Mouse (Mus musculus) thymus, adult 2 months (tissue): ENCODE data around the gene Aldh3b2. TPM values are rescaled to one million over a fixed set of nuclear protein-coding genes. Genes with fewer than 3 reads are reported as not detected.

Experiments
- DNase-seq: peaks from one replicate; pipeline ENCODE4 v3.0.0; 2021
- H3K27ac ChIP-seq: fragments of 200-500 bp; 2 replicates; pipeline ENCODE4 v1.5.1; 2012; ENCODE audit warnings: low read length, control low read depth; ENCODE audit not compliant: control insufficient read depth, insufficient read depth
- H3K27me3 ChIP-seq: fragments of 200-500 bp; 2 replicates; pipeline ENCODE4 v1.6.1; 2012; ENCODE audit warnings: mild to moderate bottlenecking, low read length, moderate library complexity, mixed read lengths; ENCODE audit not compliant: control insufficient read depth, insufficient read depth
- H3K36me3 ChIP-seq: fragments of 200-500 bp; 2 replicates; pipeline ENCODE4 v1.6.1; 2012; ENCODE audit warnings: mild to moderate bottlenecking, low read length, moderate library complexity; ENCODE audit not compliant: control insufficient read depth, insufficient read depth
- H3K4me1 ChIP-seq: fragments of 200-500 bp; replicated peaks from 2 replicates; pipeline ENCODE4 v1.6.1; 2012; ENCODE audit warnings: low read length; ENCODE audit not compliant: control insufficient read depth, insufficient read depth
- H3K4me3 ChIP-seq: fragments of 200-500 bp; 2 replicates; pipeline ENCODE4 v1.5.1; 2012; ENCODE audit warnings: mild to moderate bottlenecking, low read length, control low read depth, moderate library complexity; ENCODE audit not compliant: control insufficient read depth, insufficient read depth
- CTCF ChIP-seq: fragments of 200-500 bp; IDR thresholded peaks from 2 replicates; pipeline ENCODE4 v1.5.1; 2012; ENCODE audit warnings: mild to moderate bottlenecking, control low read depth, low read length, moderate library complexity, borderline replicate concordance; ENCODE audit not compliant: control insufficient read depth, poor library complexity, insufficient read depth; ENCODE audit errors: extremely low read depth
- POLR2A ChIP-seq: fragments of 200-500 bp; IDR thresholded peaks from 2 replicates; pipeline ENCODE4 v1.6.1; 2012; ENCODE audit warnings: mild to moderate bottlenecking, low read length, control low read depth, moderate library complexity; ENCODE audit not compliant: control insufficient read depth, poor library complexity, insufficient read depth; ENCODE audit errors: extremely low read depth
- WGBS: fragments of 180-500 bp; shearing (Covaris S2); methylation state at CpG from one replicate; pipeline ENCODE4 v1.1.7; 2018; 5-methylcytosine and 5-hydroxymethylcytosine counted together
- polyA plus RNA-seq: library from polyadenylated mRNA; depleted of rRNA; stranded (reverse); fragments of >200 nt; gene quantifications from 2 replicates; pipeline ENCODE4 v1.2.3, GENCODE M21; 2012; rRNA removed

Aldh3b2 gene
- polyA plus RNA-seq, 1 experiment = 7.2 TPM

DNA sequence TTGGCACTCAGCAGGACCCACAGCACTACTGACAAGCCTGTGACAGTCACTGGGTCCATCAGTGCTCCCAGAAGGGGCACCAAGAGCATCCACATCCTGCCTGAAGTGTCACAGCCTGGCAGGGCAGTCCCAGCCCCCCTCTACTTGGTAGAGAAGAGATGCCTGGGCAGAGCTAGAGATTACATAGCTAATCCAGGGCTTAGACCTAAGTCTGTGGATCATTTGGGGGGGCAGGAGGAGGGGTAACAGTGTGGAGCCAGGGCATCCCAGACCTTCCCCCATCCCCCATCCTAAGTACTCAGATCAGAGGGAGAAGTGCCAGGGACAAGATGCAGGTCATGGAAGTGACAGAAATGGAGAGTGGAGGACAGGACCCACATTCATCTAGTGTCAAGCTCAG, 42.7 kb downstream of the Aldh3b2 start:
- H3K4me1 ChIP-seq = peaks cover 10% of the 10 kb centered on the region
- no peaks in the 10 kb centered on the region; the same call in 1 of the 2 replicates for H3K36me3 ChIP-seq
- no peak for DNase-seq
- no peak overlapping the region for H3K27ac ChIP-seq
- no peak for TF ChIP-seq CTCF
- no peak overlapping the region for H3K4me3 ChIP-seq
- no peaks in the 10 kb centered on the region for H3K27me3 ChIP-seq

DNA sequence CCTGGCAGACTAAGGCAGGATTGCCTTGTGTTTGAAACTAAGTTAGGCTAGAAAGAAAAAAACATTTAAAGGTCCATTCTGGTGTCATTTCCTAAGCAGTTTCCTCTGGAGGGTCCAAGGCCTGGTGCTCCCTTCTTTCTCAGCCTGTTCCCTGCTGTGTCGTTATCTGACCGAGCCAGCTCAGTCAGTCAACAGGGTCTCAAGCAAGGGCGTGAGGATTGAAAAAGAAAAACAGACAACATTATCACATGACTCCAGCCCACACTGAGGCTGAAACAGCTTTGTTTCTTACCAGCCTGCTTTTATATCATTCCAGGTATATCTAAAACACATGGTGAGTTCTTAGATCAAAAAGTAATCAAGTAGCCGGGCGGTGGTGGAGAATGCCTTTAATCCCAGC, 43.5 kb downstream of the Aldh3b2 start:
- H3K4me3 ChIP-seq = no peak overlapping the region
- no peak for DNase-seq
- no peaks in the 10 kb centered on the region for H3K36me3 ChIP-seq
- WGBS = 97% methylated on average over 5 of the region's 5 CpGs
- no peaks in the 10 kb centered on the region for H3K27me3 ChIP-seq
- no peak for TF ChIP-seq POLR2A
- no peak for TF ChIP-seq CTCF
- no peak overlapping the region for H3K27ac ChIP-seq
- peaks cover 10% of the 10 kb centered on the region for H3K4me1 ChIP-seq

DNA sequence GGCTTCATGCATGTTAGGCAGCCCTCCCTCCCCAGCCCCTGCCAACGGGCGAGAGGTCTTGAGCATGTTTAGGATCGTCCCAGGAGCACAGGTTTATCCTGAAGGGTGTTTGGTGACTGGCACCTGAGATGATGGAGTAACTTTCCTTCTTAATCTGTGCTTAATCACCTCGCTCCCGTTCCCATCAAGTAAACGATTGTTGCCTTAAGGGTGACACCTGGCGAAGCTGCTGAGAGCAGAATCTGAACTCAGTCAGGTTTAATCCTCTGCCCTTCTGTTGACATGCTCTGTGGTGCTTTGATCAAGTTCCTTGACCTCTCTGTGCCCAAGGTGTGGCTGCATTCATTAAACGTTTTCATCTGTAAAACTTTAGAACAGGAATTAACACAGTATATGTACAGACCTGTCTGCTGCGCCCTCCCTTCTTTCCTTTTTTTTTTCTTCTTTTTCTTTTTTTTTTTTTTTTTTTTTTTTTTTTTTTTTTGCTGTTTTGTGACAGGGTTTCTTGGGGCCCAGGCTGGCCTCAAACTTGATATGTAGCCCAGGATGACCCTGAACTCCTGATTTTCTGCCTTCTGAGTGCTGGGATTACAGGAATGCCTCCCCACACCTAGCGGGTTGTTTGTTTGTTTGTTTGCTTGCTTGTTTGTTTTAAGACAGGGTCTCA, 45.9 kb downstream of the Aldh3b2 start:
- Histone ChIP-seq H3K36me3 (no peaks in the 10 kb centered on the region), H3K27ac (no peak overlapping the region)

DNA sequence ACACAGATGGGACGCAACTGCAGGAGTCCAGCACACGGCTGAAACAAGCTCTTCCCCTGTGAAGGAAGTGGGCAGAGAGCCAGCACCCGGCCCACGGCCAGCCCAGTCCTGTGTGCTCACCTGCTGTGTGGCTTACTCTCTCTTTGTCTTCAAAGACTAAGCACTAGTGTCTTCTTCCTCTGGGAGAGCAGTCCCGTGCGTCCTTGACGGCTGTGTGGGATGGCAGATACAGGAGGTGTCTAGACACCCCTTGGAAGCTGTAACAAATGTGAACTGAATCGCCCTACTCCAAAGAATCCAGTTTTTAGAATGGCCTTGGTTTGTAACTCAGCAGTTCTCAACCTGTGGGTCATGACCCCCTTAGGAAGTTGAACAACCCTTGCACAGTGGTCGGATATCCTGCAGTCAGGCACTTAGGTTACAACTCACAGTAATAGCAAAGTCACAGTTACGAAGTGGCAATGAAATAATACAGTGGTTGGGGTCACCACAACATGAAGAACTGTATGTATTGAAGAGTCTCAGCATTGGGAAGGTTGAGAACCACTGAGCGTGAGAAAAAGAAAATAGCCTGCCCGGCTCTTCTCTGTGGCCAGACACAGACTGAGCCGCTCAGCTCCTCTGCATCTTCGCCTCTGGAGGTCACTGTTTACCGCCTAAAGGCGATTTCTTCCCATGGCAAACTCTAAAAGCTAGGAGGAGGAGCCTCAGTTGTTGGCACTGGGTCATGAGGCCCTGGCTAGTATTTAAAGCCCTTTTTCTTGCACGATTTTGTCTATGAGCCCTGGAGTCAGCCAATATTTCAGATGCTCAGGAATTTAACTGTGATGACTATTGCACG, 46.8 kb downstream of the Aldh3b2 start:
- TF ChIP-seq POLR2A = no peak
- TF ChIP-seq CTCF = 0 out of 2 replicates have a peak, but pooled peaks have one; percentile 32
- Histone ChIP-seq H3K27ac (no peak overlapping the region), H3K36me3 (no peaks in the 10 kb centered on the region), H3K4me1 (peaks cover 3% of the 10 kb centered on the region; the same call in 1 of the 2 replicates), H3K4me3 (no peak overlapping the region), H3K27me3 (no peaks in the 10 kb centered on the region)
- WGBS = 15% methylated on average over 18 of the region's 18 CpGs
- peak; percentile 56 for DNase-seq

More for the DNA sequence above, 45.9 kb downstream of the Aldh3b2 start:
- DNase-seq = no peak
- peaks cover 4% of the 10 kb centered on the region for H3K4me1 ChIP-seq
- H3K27me3 ChIP-seq = no peaks in the 10 kb centered on the region
- 89% methylated on average over 10 of the region's 10 CpGs for WGBS
- TF ChIP-seq CTCF = no peak
- no peak for TF ChIP-seq POLR2A
- no peak overlapping the region for H3K4me3 ChIP-seq

DNA sequence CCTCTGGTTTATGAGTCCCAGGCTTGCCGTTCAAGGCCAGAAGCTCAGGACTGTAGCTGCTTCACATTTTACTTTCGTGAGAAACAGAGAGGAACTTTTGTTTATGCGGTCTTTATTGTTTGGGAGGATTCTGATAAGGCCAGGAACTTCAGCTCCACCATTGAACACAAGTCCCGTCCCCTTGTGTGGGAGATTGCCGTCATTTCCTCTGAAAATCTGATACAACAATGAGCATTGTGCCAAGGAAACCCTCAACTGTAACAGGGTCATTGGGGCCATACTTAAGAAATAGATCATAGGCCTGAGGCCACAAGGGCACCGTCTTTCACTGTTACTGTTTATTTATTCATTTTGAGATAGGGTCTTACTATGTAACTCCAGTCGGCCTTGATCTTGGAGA, 51.1 kb downstream of the Aldh3b2 start:
- H3K4me3 ChIP-seq = no peak overlapping the region
- 95% methylated on average over 7 of the region's 7 CpGs for WGBS
- H3K4me1 ChIP-seq = peaks cover 8% of the 10 kb centered on the region
- H3K27ac ChIP-seq = no peak overlapping the region
- H3K36me3 ChIP-seq = no peaks in the 10 kb centered on the region
- H3K27me3 ChIP-seq = no peaks in the 10 kb centered on the region
- TF ChIP-seq POLR2A = no peak
- TF ChIP-seq CTCF = no peak
- no peak for DNase-seq

DNA sequence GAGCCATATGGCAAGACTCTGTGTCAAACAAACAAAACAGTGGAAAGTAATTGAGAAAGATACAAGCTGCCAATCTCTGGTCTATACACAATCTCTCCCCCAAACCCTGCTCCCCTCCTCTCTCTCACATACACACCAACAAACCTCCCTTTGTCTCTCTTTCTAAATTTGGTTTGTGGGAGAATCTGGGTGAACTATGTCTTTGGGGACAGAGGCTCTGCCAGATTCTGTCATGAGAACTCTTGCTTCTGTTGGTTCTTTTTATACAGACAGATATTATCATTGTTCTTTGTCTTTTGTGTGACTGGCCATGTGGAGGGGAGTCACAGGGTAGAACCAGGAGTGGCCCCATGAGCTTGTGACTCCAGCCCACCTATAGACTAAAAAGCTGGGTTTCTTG, 55.4 kb downstream of the Aldh3b2 start:
- Histone ChIP-seq H3K4me1 (peaks cover 5% of the 10 kb centered on the region), H3K4me3 (no peak overlapping the region), H3K27me3 (no peaks in the 10 kb centered on the region), H3K27ac (no peak overlapping the region), H3K36me3 (no peaks in the 10 kb centered on the region)
- TF ChIP-seq POLR2A = no peak
- TF ChIP-seq CTCF = no peak
- no peak for DNase-seq

Other genes with a start within 250 kb of the Aldh3b2 start
- gene Kmt5b, start 204.9 kb upstream of the Aldh3b2 start, polyA plus RNA-seq = 32.9 and 43.6 TPM in 2 replicates
- 39.1 and 44.2 TPM in 2 replicates for gene Chka, start 120.6 kb upstream of the Aldh3b2 start, polyA plus RNA-seq
- 270 and 293 TPM in 2 replicates for gene Tcirg1, start 65.2 kb upstream of the Aldh3b2 start, polyA plus RNA-seq
- 287 and 340 TPM in 2 replicates for gene Ndufs8, start 59.6 kb upstream of the Aldh3b2 start, polyA plus RNA-seq
- gene Aldh3b1, start 42.5 kb upstream of the Aldh3b2 start, polyA plus RNA-seq = 10.2 and 11.7 TPM in 2 replicates
- gene Unc93b1, start 37.1 kb upstream of the Aldh3b2 start, polyA plus RNA-seq = 147 and 174 TPM in 2 replicates
- 0.33 and 0.97 TPM in 2 replicates for gene Aldh3b3, start 13.7 kb upstream of the Aldh3b2 start, polyA plus RNA-seq
- gene Acy3, start 14.2 kb downstream of the Aldh3b2 start, polyA plus RNA-seq = 12.0 and 14.9 TPM in 2 replicates
- gene Tbx10, start 20.4 kb downstream of the Aldh3b2 start, polyA plus RNA-seq = 0.15 and 0.20 TPM in 2 replicates
- 23.6 and 24.9 TPM in 2 replicates for gene Nudt8, start 28.3 kb downstream of the Aldh3b2 start, polyA plus RNA-seq
- gene Gm49405, start 28.3 kb downstream of the Aldh3b2 start, polyA plus RNA-seq = 3.7 and 5.3 TPM in 2 replicates
- 14.4 and 51.8 TPM in 2 replicates for gene Doc2g, start 31.0 kb downstream of the Aldh3b2 start, polyA plus RNA-seq
- gene Ndufv1, start 40.5 kb downstream of the Aldh3b2 start, polyA plus RNA-seq = 152 and 170 TPM in 2 replicates
- gene Gstp1, start 65.7 kb downstream of the Aldh3b2 start, polyA plus RNA-seq = 317 and 318 TPM in 2 replicates
- gene Gstp2, start 73.7 kb downstream of the Aldh3b2 start, polyA plus RNA-seq = 26.9 and 48.8 TPM in 2 replicates
- 23.6 and 26.4 TPM in 2 replicates for gene Gstp3, start 87.2 kb downstream of the Aldh3b2 start, polyA plus RNA-seq
- gene Cabp2, start 109.2 kb downstream of the Aldh3b2 start, polyA plus RNA-seq = 0.42 TPM in 1 of 2 replicates, not detected in the other
- gene Cdk2ap2, start 124.9 kb downstream of the Aldh3b2 start, polyA plus RNA-seq = 274 and 296 TPM in 2 replicates
- 333 and 357 TPM in 2 replicates for gene Pitpnm1, start 127.7 kb downstream of the Aldh3b2 start, polyA plus RNA-seq
- 106 and 112 TPM in 2 replicates for gene Aip, start 153.5 kb downstream of the Aldh3b2 start, polyA plus RNA-seq
- 0.20 and 0.24 TPM in 2 replicates for gene Gpr152, start 167.5 kb downstream of the Aldh3b2 start, polyA plus RNA-seq
- gene Cabp4, start 171.7 kb downstream of the Aldh3b2 start, polyA plus RNA-seq = 0.26 and 0.53 TPM in 2 replicates
- gene Coro1b, start 176.3 kb downstream of the Aldh3b2 start, polyA plus RNA-seq = 508 and 533 TPM in 2 replicates
- 1,512 and 1,655 TPM in 2 replicates for gene Ptprcap, start 181.3 kb downstream of the Aldh3b2 start, polyA plus RNA-seq
- gene Rps6kb2, start 191.0 kb downstream of the Aldh3b2 start, polyA plus RNA-seq = 97.8 and 102 TPM in 2 replicates
- gene Carns1, start 203.2 kb downstream of the Aldh3b2 start, polyA plus RNA-seq = 92.9 and 95.5 TPM in 2 replicates
- gene Tbc1d10c, start 219.0 kb downstream of the Aldh3b2 start, polyA plus RNA-seq = 622 and 718 TPM in 2 replicates
- 897 and 1,014 TPM in 2 replicates for gene Ppp1ca, start 219.7 kb downstream of the Aldh3b2 start, polyA plus RNA-seq
- 119 and 143 TPM in 2 replicates for gene Rad9a, start 229.3 kb downstream of the Aldh3b2 start, polyA plus RNA-seq
- 32.9 and 36.1 TPM in 2 replicates for gene Clcf1, start 241.9 kb downstream of the Aldh3b2 start, polyA plus RNA-seq
- gene AC109138.7, start 242.0 kb downstream of the Aldh3b2 start, polyA plus RNA-seq = not detected in 2 replicates